Mouse (Mus musculus) heart, postnatal 0 days (tissue): Measurements from ENCODE around the gene Pon2. TPM values are rescaled to one million over a fixed set of nuclear protein-coding genes. Genes with fewer than 3 reads are reported as not detected.
"Not testable (repeated sequence)": the region's sequence is repeated elsewhere in the genome, so short reads cannot be mapped to it uniquely, and the experiment has no call there.

Source experiments
- ATAC-seq: fragments of 200-750 bp; cut with Nextera tagmentation; 2 replicates; pipeline ENCODE4 v1.8.0; 2017; ENCODE audit warnings: low read depth, moderate number of reproducible peaks, moderate library complexity; ENCODE audit not compliant: insufficient read depth
- DNase-seq: peaks from one replicate; pipeline ENCODE4 v3.0.0-alpha.2; 2016; ENCODE audit warnings: low spot score
- H3K27ac ChIP-seq: fragments of 300-500 bp; sonication (generic); 2 replicates; pipeline ENCODE4 v1.5.1; 2014; ENCODE audit warnings: low read depth, mild to moderate bottlenecking
- H3K27me3 ChIP-seq: fragments of 300-500 bp; sonication (generic); 2 replicates; pipeline ENCODE4 v1.6.1; 2014; ENCODE audit warnings: low read length, mixed read lengths; ENCODE audit not compliant: control insufficient read depth, insufficient read depth
- H3K36me3 ChIP-seq: fragments of 300-500 bp; sonication (generic); replicated peaks from 2 replicates; pipeline ENCODE4 v1.6.1; 2014; ENCODE audit warnings: low read length, mixed read lengths; ENCODE audit not compliant: control insufficient read depth, insufficient read depth
- H3K4me1 ChIP-seq: fragments of 300-500 bp; sonication (generic); 2 replicates; pipeline ENCODE4 v1.6.1; 2014; ENCODE audit warnings: antibody characterized with exemption; ENCODE audit not compliant: control insufficient read depth, insufficient read depth
- H3K4me2 ChIP-seq: fragments of 300-500 bp; sonication (generic); 2 replicates; pipeline ENCODE4 v1.6.1; 2014; ENCODE audit warnings: low read depth, mild to moderate bottlenecking, low read length, moderate library complexity
- H3K4me3 ChIP-seq: fragments of 300-500 bp; sonication (generic); 2 replicates; pipeline ENCODE4 v1.5.1; 2014; ENCODE audit warnings: low read depth, low read length
- H3K9ac ChIP-seq: fragments of 300-500 bp; sonication (generic); replicated peaks from 2 replicates; pipeline ENCODE4 v1.6.1; 2014; ENCODE audit warnings: low read depth, low read length, mixed read lengths
- H3K9me3 ChIP-seq: fragments of 300-500 bp; sonication (generic); replicated peaks from 2 replicates; pipeline ENCODE4 v1.6.1; 2016; ENCODE audit warnings: low read length; ENCODE audit not compliant: control insufficient read depth
- CTCF ChIP-seq: IDR thresholded peaks from 2 replicates; pipeline ENCODE4 v1.5.1; 2016; ENCODE audit warnings: antibody characterized with exemption, control low read depth, low read depth
- EP300 ChIP-seq: IDR thresholded peaks from 2 replicates; pipeline ENCODE4 v1.6.1; 2016; ENCODE audit warnings: antibody characterized with exemption, low read depth
- WGBS: fragments of 180-500 bp; shearing (Covaris S2); extraction: QIAGEN DNeasy Blood & Tissue Kit; methylation state at CpG from one replicate; pipeline ENCODE4 v1.1.7; 2014; 5-methylcytosine and 5-hydroxymethylcytosine counted together
- polyA plus RNA-seq: library from polyadenylated mRNA; unstranded; fragments of >200 nt; fragmentation: Nextera tagmentation; extraction: Ambion mirVana; gene quantifications from 2 replicates; pipeline ENCODE4 v1.2.1, GENCODE M21; 2015
- total RNA-seq: library from RNA; depleted of rRNA; stranded (reverse); fragments of >200 nt; gene quantifications from 2 replicates; pipeline ENCODE4 v1.2.3, GENCODE M21; 2014; ENCODE audit warnings: low replicate concordance

Pon2 gene
- total and polyA plus RNA-seq, 2 experiments from 2014 or later = 29.7 to 56.8 TPM

GRCm38 (mm10) chr6:5234563-5234962, 63.7 kb downstream of the Pon2 start:
- H3K9me3 ChIP-seq = no peaks in the 10 kb centered on the region
- H3K4me3 ChIP-seq = no peak overlapping the region
- H3K27ac ChIP-seq = no peak overlapping the region
- no peak overlapping the region for H3K4me2 ChIP-seq
- TF ChIP-seq EP300 (no peak), CTCF (no peak)
- no peak for DNase-seq
- peaks cover 46% of the 10 kb centered on the region for H3K36me3 ChIP-seq
- no peaks in the 10 kb centered on the region for H3K27me3 ChIP-seq
- H3K4me1 ChIP-seq = no peaks in the 10 kb centered on the region
- WGBS = 67% methylated on average over 3 of the region's 3 CpGs
- no peak for ATAC-seq
- H3K9ac ChIP-seq = no peak overlapping the region

GRCm38 (mm10) chr6:5233812-5234211, 64.4 kb downstream of the Pon2 start:
- no peak overlapping the region for H3K9ac ChIP-seq
- H3K36me3 ChIP-seq = peaks cover 41% of the 10 kb centered on the region
- H3K9me3 ChIP-seq = no peaks in the 10 kb centered on the region
- no peaks in the 10 kb centered on the region for H3K4me1 ChIP-seq
- H3K27ac ChIP-seq = no peak overlapping the region
- 79% methylated on average over 1 of the region's 1 CpGs for WGBS
- DNase-seq (no peak), ATAC-seq (no peak)
- no peak overlapping the region for H3K4me2 ChIP-seq
- H3K27me3 ChIP-seq = no peaks in the 10 kb centered on the region
- H3K4me3 ChIP-seq = no peak overlapping the region
- no peak for TF ChIP-seq EP300
- TF ChIP-seq CTCF = no peak

GRCm38 (mm10) chr6:5232022-5232421, 66.2 kb downstream of the Pon2 start:
- Histone ChIP-seq H3K9me3 (no peaks in the 10 kb centered on the region), H3K27ac (no peak overlapping the region), H3K4me2 (no peak overlapping the region), H3K27me3 (no peaks in the 10 kb centered on the region), H3K9ac (no peak overlapping the region), H3K4me3 (no peak overlapping the region), H3K36me3 (peaks cover 35% of the 10 kb centered on the region), H3K4me1 (no peaks in the 10 kb centered on the region)
- DNase-seq (no peak), ATAC-seq (no peak)
- no peak for TF ChIP-seq CTCF
- no peak for TF ChIP-seq EP300
- WGBS = 93% methylated on average over 4 of the region's 4 CpGs

GRCm38 (mm10) chr6:5230261-5230660, 68.0 kb downstream of the Pon2 start:
- no peak for ATAC-seq
- H3K4me3 ChIP-seq = no peak overlapping the region
- no peaks in the 10 kb centered on the region for H3K4me1 ChIP-seq
- H3K27ac ChIP-seq = no peak overlapping the region
- no peaks in the 10 kb centered on the region for H3K27me3 ChIP-seq
- DNase-seq = no peak
- no peak overlapping the region for H3K4me2 ChIP-seq
- no peak for TF ChIP-seq CTCF
- no peak for TF ChIP-seq EP300
- no peak overlapping the region for H3K9ac ChIP-seq
- 70% methylated on average over 5 of the region's 5 CpGs for WGBS
- no peaks in the 10 kb centered on the region for H3K9me3 ChIP-seq
- H3K36me3 ChIP-seq = peaks cover 24% of the 10 kb centered on the region

- peaks cover 19% of the 10 kb centered on the region for H3K36me3 ChIP-seq
- H3K27ac ChIP-seq, H3K4me2 ChIP-seq, H3K4me3 ChIP-seq, H3K9ac ChIP-seq, H3K4me1 ChIP-seq, DNase-seq, H3K27me3 ChIP-seq, ATAC-seq, H3K9me3 ChIP-seq: not testable (repeated sequence)
- WGBS = 95% methylated on average over 2 of the region's 2 CpGs
These were observed 74.7 kb downstream of the Pon2 start for GRCm38 (mm10) chr6:5223551-5223950.

GRCm38 (mm10) chr6:5222080-5222479, 76.2 kb downstream of the Pon2 start:
- ATAC-seq (no peak), DNase-seq (no peak)
- no peak overlapping the region for H3K4me3 ChIP-seq
- no peaks in the 10 kb centered on the region for H3K27me3 ChIP-seq
- H3K36me3 ChIP-seq = peaks cover 15% of the 10 kb centered on the region
- TF ChIP-seq EP300 = no peak
- no peak for TF ChIP-seq CTCF
- H3K4me1 ChIP-seq = no peaks in the 10 kb centered on the region
- H3K9ac ChIP-seq = no peak overlapping the region
- no peaks in the 10 kb centered on the region for H3K9me3 ChIP-seq
- H3K27ac ChIP-seq = no peak overlapping the region
- WGBS = 82% methylated on average over 3 of the region's 3 CpGs
- no peak overlapping the region for H3K4me2 ChIP-seq
